Mouse (Mus musculus): ENCODE results near the gene Olfr1026. TPM values are rescaled to one million over a fixed set of nuclear protein-coding genes. Genes with fewer than 3 reads are reported as not detected.

The Olfr1026 gene
- not detected for total RNA-seq (2021)
- long read RNA-seq, experiment 1: 0 reads
- long read RNA-seq, experiment 2: 0 reads

DNA sequence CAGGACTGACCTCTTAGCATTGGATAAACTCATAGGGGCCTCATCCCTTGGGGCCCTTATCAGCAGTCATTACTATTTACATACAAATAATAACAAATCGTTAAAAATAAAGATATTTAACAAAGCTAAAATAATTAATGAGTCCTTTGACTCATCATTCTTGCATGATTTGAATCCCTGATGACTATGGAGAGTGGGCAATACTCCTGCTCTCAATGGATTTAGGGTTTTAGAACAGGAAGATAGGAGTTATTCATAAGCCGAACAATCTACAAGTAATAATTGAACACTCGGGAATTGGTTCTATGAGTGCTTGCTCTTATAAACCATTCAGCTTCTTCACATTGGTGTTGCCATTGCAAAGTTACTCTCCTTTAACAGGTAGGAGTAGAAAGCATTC, at the start of gene Olfr1026:
Gene Olfr1026 (plus strand): TSS at position 301 of the 400 bp plus-strand sequence.
- H3K4me3 ChIP-seq: no peak within 1 kb of the TSS
- H3K27ac ChIP-seq: no peak within 1 kb of the TSS
- no peak for TF ChIP-seq CTCF (conservative IDR thresholded peaks at IDR 0.05)
- no peak for DNase-seq (ENCODE audit: low spot score in 2 of 2)

GRCm38 (mm10) chr2:85885340-85885739, 36.0 kb upstream of the Olfr1026 start, which contains the start of gene Olfr1023:
Gene Olfr1023, plus strand, starts transcription at chr2:85885640.
- Histone ChIP-seq H3K4me3 (no peak within 1 kb of the TSS), H3K27ac (no peak within 1 kb of the TSS)
- no peak for TF ChIP-seq CTCF (conservative IDR thresholded peaks at IDR 0.05)
- no peak for DNase-seq (ENCODE audit: low spot score in 2 of 2)

GRCm38 (mm10) chr2:85904952-85905351, 16.4 kb upstream of the Olfr1026 start, which contains the start of gene Olfr1024:
Gene Olfr1024, minus strand, starts transcription at chr2:85905052.
- DNase-seq (ENCODE audit: low spot score in 2 of 2): no peak
- no peak for TF ChIP-seq CTCF (conservative IDR thresholded peaks at IDR 0.05)
- Histone ChIP-seq H3K27ac (no peak within 1 kb of the TSS), H3K4me3 (no peak within 1 kb of the TSS)

DNA sequence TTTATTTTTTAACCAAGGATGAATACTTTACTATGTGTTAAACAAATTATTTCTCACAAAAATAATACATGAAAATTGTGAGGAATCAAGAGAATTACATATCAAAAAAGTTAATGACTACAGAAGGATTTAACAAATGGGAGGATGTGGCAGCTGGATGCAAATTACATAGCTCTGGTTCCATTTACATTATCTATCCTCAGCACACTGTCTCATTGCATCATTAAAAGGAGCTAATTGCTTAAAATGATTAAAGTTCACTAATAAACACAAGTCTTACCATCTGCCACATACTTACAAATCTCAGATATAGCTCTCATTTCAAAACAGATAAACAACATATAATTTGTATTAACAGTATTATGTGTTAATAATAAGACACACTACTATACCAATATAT, 8.2 kb upstream of the Olfr1026 start:
- TF ChIP-seq CTCF (conservative IDR thresholded peaks at IDR 0.05): no peak
- Histone ChIP-seq H3K4me3 (no peak overlapping the region), H3K27ac (no peak overlapping the region)
- no peak for DNase-seq (ENCODE audit: low spot score in 2 of 2)

DNA sequence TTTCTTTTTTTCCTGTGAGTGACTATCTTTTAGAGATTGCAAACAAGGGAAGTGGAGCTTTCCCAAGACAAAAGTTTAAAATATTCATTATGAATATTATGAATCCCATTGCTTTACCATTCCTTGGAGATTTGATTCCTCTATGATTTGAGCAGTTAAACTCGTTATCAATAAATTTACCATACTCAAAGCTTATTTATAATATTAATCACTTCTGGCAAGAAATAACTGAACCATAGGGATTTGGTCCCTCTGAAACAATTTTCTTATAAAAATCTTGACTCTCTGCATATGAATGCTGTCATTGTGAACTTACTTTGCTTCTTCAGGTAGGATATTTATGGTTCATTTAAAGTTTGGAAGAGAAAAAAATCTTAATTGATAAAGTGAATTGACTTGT, 6.5 kb upstream of the Olfr1026 start, which contains the start of gene Olfr1025-ps1:
Gene Olfr1025-ps1 (plus strand): TSS at position 301 of the 400 bp plus-strand sequence.
- Histone ChIP-seq H3K4me3 (no peak within 1 kb of the TSS), H3K27ac (no peak within 1 kb of the TSS)
- no peak for TF ChIP-seq CTCF (conservative IDR thresholded peaks at IDR 0.05)
- DNase-seq (ENCODE audit: low spot score in 2 of 2): no peak

DNA sequence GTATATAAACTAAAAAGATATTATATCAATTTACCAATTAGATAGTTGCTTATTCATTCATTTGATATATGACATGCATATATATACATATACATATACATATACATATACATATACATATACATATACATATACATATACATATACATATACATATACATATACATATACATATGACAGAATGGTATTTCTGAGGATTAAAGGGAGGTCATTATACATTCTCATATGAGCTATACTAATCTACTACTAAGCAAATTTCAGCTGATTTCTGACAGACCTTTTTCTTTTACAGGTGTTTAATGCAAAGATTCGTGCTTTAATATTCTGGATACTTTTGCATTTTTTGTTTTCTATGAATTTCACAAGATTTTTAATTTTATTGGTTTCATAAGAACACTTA, 28.8 kb downstream of the Olfr1026 start, which contains the start of gene Olfr1028:
Gene Olfr1028 (plus strand): TSS at position 301 of the 400 bp plus-strand sequence.
- no peak within 1 kb of the TSS for H3K27ac ChIP-seq
- no peak for DNase-seq (ENCODE audit: low spot score in 2 of 2)
- TF ChIP-seq CTCF (conservative IDR thresholded peaks at IDR 0.05): no peak
- no peak within 1 kb of the TSS for H3K4me3 ChIP-seq

- Histone ChIP-seq H3K4me3 (no peak within 1 kb of the TSS), H3K27ac (no peak within 1 kb of the TSS)
- TF ChIP-seq CTCF (conservative IDR thresholded peaks at IDR 0.05): no peak
- DNase-seq (ENCODE audit: low spot score in 2 of 2): no peak
Measured at GRCm38 (mm10) chr2:85973595-85973994, 52.2 kb downstream of the Olfr1026 start, which contains the start of gene Olfr1029. Gene Olfr1029, plus strand, starts transcription at chr2:85973895.

Other genes starting within 250 kb of the Olfr1026 start
- gene Olfr1006, start 242.8 kb upstream of the Olfr1026 start, total RNA-seq (2021): not detected
- gene Olfr1008, start 232.1 kb upstream of the Olfr1026 start, total RNA-seq (2021): not detected
- not detected for gene Olfr1009, start 206.1 kb upstream of the Olfr1026 start, total RNA-seq (2021)
- gene Olfr1012, start 158.8 kb upstream of the Olfr1026 start, total RNA-seq (2021): not detected
- not detected for gene Olfr1013, start 154.5 kb upstream of the Olfr1026 start, total RNA-seq (2021)
- not detected for gene Olfr1014, start 148.8 kb upstream of the Olfr1026 start, total RNA-seq (2021)
- gene Olfr1015, start 139.5 kb upstream of the Olfr1026 start, total RNA-seq (2021): not detected
- gene Olfr1016, start 119.0 kb upstream of the Olfr1026 start, total RNA-seq (2021): not detected
- gene Olfr1018, start 103.1 kb upstream of the Olfr1026 start, total RNA-seq (2021): not detected
- not detected for gene Olfr1019, start 76.1 kb upstream of the Olfr1026 start, total RNA-seq (2021)
- gene Olfr1020, start 74.5 kb upstream of the Olfr1026 start, total RNA-seq (2021): not detected
- not detected for gene Olfr1022, start 53.0 kb upstream of the Olfr1026 start, total RNA-seq (2021)
- not detected for gene Olfr1023, start 35.9 kb upstream of the Olfr1026 start, total RNA-seq (2021)
- not detected for gene Olfr1024, start 16.5 kb upstream of the Olfr1026 start, total RNA-seq (2021)
- gene Olfr1025-ps1, start 6.4 kb upstream of the Olfr1026 start, total RNA-seq (2021): not detected
- under 1 TPM in 1 of 2 experiments, not detected in 1; 0.10 TPM for gene Olfr1028, start 28.9 kb downstream of the Olfr1026 start, total RNA-seq (2021)
- gene Olfr1029, start 52.3 kb downstream of the Olfr1026 start, total RNA-seq (2021): not detected
- gene Olfr1030, start 57.7 kb downstream of the Olfr1026 start, total RNA-seq (2021): not detected
- gene Olfr1031, start 68.7 kb downstream of the Olfr1026 start, total RNA-seq (2021): not detected
- gene Olfr1032, start 84.0 kb downstream of the Olfr1026 start, total RNA-seq (2021): not detected
- not detected for gene Olfr1033, start 99.1 kb downstream of the Olfr1026 start, total RNA-seq (2021)
- not detected for gene Olfr1034, start 124.3 kb downstream of the Olfr1026 start, total RNA-seq (2021)
- not detected for gene Olfr1036, start 152.4 kb downstream of the Olfr1026 start, total RNA-seq (2021)
- gene Olfr1037, start 165.8 kb downstream of the Olfr1026 start, total RNA-seq (2021): not detected
- not detected for gene Olfr1039, start 214.4 kb downstream of the Olfr1026 start, total RNA-seq (2021)
- gene Olfr1040, start 225.2 kb downstream of the Olfr1026 start, total RNA-seq (2021): not detected
- gene Olfr1042, start 240.3 kb downstream of the Olfr1026 start, total RNA-seq (2021): not detected
- gene Olfr1043, start 246.0 kb downstream of the Olfr1026 start, total RNA-seq (2021): not detected

All from layer of hippocampus, adult 2 months (tissue).